Mouse (Mus musculus): ENCODE results near the gene Sdhaf4.

Gene Sdhaf4

DNA sequence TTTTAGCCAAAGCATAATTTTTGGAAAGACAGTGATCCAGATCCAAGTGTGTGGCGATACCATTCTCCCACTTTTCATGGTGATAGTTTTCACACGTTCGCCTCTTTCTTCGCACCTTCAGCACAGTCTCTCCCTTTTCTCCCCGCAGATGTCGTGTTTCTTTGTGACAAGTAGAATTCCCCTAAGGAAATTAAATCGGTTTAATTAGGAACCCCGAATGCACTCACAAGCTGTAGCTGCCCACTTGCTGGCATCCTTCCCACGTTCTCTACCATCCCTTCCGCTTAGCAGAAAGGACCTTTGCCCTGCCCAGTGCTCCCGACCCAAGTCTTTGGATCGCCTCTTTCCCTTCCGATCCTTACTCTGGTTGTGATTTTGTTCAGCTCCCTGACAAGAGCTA is 51.5 kb downstream of the Sdhaf4 start:
- no peak for DNase-seq

DNA sequence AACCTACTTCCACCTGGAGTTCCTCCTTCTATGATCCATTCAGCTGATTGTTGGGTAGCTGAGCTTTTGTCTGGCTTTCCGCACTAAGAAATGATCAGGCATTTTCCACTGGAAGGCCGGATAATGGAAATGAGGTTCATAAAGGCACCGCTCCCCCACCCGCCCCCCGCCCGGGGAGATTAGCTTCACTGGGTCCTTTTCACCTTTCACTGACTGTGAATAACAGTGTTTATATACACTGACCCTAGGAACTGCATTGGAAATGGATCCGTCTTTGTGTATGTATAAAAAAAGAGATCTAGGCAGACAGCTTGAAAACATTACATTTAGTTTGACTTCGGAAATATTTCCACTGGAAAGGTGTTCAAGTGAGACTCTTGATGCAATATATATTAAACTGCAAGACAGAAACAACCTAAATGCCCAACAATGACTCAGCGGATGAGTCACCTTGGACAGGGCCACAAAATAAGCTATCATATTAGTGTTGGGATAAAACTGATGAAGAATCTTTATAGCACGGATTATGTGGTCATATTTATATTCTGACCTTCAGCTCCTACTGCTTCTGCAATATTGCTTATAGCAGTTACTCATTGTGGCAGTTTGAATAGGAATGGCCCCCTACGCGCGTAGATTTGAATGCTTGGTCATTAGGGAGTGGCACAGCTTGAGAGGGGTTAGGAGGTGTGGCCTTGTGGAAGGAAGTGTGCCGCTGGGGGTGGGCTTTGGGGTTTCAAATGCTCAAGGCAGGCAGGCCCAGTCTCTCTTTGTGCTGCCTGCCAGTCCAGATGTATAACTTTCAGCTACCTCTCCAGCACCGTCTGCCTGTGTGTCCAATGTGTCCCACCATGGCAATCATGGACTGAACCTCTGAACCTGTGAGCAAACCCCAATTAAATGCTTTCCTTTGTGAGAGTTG is 56.4 kb downstream of the Sdhaf4 start:
- no peak for DNase-seq

DNA sequence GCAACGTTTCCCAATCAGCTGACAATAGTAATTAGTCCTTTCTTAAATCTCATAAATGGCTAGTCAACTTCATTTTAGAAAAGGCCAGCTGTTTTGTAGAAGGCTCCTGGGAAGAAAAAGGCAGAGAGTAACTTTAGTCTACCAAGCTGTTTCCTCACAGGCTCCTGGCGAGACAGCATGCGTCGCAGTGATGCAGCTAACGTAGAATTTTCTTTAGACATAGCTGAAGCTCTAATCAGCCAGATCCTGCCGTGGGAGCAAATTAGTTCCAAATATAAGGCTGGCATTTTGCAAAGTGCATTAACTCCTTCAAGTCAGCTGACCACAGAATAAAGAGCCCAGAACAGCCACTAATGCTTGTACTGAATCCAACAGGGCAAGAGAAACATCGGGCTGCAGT is 57.2 kb downstream of the Sdhaf4 start:
- no peak for DNase-seq
